Mouse (Mus musculus) layer of hippocampus, adult 11-12 months (tissue): ENCODE measurements around the gene Rnf166.
A peak's percentile ranks its signal among the peaks of the same experiment; 100 is the strongest.

Experiments used
- DNase-seq: peaks from one replicate; pipeline ENCODE4 v3.0.0; 2022; ENCODE audit warnings: low spot score

The Rnf166 gene

DNA sequence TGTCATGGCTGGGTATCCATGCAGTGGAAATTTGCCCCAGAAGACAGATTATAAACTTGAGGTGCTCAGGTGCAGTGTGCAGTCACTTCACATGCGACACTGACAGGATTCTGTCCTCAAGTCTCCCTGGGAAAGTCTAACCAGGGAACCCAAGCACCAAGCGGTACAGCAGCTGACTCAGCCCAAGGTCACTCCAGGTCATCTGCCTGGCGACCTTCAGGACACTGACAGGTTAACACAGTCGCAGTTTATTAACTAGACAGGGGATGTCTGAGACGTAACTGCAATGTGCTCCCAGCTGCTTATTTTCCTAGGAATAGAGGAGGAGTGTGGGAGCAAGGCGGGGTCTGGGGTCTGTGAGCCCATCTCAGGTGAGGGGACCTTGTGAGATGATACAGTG, 6.5 kb downstream of the Rnf166 start:
- DNase-seq = no peak

DNA sequence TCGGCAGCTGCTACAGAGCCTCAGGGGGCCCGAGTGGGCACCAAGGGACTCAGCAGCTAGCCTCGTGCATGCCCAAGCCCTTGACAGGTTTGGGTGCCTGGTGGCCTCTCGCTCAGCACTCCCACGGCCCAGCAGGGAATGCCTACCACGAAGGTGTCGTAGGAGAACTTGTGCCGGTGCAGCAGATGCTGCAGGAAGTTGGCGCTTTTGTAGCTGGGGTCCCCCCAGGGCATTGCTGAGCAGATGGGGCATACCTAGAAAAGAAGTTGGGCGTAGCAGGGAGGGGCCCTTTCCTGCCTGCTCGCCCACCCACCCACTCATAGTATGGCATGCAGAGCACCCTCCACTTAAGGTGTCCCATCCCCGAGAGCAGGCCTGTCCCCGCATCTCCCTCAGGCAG, 8.0 kb downstream of the Rnf166 start:
- DNase-seq = no peak

DNA sequence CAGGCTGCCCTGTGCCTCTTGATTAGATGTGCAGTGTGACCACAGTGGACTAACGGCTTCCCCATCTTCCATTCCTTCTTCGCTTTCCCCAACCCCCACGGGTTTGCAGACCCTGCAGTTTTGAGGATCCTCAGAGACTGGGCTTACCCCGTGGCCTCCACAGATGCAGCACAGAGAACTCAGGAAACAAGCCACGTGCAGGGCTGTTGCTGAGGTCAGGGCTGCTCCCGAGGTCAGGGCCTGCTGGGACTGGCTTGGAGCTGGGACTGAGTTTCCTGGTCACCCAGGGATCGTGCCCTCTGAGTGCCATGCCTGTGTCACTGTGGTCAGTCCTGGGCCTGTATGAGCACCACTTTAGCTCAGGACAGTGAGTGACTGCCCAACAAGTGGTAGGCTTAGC, 10.9 kb downstream of the Rnf166 start:
- no peak for DNase-seq

DNA sequence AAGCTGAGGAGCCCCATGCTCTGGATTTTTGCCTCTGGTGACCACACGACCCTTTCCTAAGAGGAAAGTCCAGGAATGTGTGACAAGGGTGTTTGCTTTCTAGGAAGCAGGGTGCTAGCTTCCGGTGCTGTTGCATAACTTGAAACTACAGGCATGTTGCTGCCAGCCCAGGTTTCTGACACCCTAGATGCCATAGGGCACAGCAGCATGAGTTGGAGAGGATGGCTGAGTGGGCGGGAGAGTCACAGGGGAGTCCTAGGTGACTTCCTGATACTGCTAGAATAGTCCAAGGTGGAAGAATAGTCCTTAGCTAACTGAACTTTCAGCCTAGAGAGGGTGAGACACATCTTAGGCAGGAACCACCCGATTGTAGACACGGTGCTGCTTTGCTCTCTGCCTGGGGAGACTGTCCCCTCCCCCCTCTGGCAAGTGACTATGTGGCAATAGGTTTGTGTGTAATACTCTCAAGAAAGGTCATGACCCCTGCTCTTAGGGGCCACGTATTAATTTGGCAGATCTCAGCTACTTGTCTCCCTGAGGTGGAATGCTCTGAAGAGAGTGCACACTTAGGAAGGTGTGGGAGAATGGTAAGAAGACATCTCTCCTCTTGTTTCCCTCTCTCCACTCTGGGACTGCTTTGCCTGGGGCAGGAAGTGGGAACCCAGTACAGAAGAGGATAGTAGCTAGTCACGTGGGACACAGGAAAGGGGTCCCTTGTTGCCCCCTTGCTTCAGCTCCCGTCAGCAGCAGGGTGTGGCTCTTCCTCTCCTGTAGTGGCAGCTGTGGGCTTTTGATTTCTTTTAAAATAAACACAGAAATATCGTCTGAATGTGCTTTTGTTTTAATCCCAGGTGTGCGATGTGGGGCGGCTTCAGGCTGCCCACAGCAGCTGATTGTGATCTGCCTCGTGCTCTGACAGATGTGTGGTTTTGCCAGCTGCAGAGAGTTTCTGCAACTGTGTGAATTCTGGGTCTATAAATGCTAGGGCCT, 11.9 kb downstream of the Rnf166 start:
- DNase-seq = no peak

DNA sequence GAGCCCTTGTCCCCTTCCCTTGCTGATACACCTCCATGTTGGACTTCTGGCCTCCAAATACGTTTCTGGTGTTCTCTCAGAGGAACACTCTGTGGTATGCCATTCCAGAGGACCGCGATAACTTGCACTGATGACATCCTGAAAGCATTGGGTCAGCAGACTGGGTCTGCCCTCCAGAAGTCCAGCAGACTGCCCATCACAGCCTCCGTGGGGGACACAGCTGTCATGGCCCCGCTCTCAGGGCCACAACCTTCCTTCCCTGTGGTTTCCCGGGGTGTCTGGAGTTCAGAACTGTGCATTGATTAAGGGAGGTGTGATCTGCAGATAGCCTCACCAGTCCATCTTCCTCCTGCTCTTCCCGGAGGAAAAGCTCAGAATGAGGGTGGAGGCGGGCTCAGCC, 13.4 kb downstream of the Rnf166 start:
- DNase-seq = no peak

DNA sequence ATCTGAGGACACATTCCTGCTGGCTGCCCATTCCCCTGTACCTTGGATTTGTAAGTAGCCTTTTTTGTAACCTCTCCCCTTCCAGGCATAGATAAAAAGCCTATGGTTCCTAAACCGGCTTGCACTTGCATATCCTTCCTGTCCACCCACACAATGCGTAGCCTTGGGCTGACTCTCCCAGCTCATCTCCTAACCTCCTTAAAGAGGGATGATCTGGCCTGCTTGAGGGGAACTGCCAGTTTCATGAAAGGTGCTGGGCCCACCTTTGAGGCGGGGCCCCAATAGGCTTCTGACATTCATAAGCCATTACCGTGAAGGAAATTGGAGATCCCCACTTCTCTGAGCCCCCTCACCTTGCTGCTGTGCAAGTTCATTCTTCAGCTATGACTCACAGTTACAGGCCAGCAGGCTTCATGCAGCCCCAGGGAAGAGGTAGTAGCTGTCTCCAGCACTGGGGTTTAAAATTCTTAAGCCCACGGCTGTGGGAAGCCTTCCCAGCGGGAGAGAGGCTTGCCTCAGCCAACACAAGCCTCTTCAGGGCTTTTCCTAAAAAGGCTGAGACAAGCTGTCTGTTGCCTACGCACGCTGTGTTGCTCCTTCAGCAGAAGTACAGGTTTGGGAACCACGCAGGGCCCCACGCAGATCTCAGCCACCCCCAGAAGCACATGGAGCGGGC, 14.3 kb downstream of the Rnf166 start:
- peak; percentile 44 for DNase-seq

DNA sequence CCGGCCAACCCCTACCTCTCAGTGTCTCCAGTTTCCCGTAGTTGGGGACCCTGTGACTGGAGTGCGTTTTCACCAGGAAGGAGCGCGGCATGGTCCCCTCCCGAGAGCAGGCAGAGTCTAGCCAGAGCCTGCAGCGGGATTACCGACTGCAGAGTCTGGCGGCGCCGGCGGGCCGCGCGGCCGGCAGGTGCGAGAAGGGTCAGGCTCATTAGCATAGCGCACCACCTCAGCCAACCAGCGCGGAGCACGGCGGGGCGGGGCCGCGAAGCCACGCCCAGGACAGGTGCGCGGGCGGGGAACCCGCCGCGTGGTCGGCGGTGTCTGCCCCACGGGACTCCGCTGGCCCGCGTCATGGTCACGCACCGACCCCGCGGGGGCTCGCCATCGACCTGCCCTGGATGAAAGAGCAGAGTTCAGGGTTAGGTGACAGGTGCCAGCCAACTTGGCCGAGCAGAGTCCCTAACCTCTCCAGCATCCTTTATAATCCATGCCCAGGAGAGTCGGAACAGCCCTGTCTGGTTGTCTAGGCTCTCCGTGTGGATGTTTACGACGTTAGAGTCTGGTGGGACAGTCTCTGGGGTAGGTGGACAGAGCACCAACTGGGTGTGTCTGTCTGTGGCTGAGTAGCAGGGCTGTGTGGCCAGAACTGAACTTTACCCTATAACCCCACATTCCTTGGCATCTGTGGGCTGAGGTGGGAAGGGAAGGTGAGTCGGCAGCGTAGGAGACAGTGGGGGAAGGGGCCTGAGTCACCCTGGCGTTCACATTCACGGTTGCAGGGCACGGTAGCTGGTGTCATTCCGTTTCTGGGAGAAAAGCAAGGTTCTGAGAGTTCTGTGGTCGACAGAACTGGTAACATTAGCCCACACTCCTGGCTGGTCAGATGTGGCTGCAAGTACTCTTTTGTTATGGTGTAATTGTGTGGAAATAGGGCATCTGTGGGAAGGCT, 15.1 kb downstream of the Rnf166 start, which contains the start of gene Snai3:
TSS of gene Snai3 (minus strand) at position 210 of the 949 bp plus-strand sequence.
- no peak for DNase-seq

DNA sequence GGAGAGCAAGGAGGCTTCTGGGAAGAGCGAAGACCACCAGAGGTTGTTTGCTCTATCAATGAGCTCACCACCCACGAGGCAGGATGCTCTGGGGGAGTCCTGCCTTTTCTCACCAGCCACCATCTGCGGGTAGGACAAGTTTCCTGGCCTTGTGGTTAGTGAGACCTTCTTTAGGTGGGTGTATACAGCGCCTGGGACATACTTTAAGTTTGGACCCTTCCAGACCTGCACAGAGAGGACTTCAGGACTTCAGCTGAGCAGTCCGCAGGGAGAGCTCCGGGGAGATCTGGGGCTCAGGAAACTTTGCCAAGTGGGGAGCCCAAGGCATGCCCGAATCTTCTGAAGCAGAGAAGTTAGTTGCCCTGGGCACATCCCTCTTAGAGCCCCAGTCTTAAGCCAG, 15.9 kb downstream of the Rnf166 start:
- DNase-seq = no peak

DNA sequence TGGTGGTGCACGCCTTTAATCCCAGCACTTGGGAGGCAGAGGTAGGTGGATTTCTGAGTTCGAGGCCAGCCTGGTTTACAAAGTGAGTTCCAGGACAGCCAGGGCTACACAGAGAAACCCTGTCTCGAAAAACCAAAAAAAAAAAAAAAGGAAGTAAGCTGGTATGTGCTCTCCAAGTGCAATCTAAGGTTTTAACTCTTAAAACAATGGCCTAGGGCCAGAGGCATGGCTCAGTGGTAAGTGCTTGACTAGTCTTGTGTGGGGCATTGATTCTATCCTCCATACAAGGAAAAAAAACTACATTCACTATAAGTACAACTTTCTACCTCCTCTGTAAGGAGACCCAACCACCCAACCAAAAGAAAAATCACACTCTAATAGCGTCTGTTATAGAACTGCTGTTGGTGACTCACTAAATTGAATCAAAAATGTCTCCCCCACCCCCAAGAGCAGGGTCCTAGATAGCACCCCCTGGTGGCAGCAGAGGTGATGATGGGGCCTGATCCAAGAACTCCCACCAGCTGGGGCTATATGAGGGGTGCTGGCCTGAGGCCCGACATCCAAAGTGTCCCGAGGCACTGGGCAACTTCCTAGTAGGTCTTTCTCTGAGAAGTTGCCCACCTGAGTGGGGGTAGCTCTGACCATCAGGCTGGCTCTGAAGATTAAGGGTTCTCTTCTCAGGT, 16.5 kb downstream of the Rnf166 start:
- DNase-seq = no peak

DNA sequence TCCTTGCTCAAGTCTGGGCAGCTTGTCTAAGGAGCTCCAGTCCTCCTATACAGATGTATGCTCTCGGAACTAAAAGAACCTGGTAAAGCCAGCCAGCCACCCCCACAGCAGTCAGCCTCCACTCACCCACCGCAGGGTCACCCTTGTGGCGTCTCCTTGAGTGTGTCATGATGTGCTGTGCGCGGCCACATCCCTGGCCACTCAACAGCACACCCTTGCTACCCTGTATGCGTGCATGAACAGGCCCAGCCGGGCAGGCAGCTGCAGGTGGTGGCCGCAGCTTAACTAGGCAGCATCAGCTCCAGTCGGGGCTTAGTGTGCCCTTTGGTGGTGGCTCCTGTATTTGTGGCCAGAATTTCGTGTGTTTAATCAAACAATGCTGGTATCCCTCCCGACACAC, 18.7 kb downstream of the Rnf166 start:
- no peak for DNase-seq

DNA sequence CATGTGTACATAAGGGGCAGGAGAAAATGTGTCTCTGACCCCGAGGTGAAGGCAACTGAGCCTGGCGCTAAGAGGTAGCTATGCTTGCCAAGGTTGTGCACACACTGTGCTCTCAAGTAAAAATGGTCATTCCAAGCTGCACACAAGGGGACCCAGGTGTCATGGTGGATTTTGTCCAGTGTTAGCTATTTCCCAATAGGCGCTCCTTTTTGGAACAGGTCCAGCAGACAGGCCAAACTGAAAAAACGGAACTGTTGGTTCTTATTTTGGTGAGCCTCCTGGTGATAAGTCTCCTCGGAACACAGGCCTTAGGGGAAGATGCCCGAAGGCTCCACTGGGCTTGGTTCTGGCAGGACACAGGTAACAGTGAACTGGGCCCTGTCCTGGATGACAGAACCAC, 21.5 kb downstream of the Rnf166 start:
- no peak for DNase-seq

DNA sequence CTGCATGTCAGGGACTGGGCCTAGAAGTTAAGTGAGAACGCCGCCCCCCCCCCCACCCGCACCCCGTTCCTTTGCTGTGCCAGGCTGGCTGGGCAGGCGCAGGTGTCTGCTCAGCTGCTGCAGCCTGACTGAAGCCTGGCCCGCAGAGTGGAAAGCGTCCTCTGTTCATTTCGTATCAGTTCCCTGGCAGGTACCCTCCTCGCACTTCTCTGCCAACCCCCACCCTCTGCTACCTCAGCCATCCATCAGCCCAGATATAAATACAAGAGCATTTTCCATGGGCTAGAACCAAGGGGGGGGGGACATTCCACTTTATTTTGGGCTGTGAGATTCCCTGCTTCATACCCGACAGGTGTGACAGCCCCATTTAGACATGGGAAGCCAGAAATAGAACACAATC, 23.7 kb downstream of the Rnf166 start:
- DNase-seq = no peak

DNA sequence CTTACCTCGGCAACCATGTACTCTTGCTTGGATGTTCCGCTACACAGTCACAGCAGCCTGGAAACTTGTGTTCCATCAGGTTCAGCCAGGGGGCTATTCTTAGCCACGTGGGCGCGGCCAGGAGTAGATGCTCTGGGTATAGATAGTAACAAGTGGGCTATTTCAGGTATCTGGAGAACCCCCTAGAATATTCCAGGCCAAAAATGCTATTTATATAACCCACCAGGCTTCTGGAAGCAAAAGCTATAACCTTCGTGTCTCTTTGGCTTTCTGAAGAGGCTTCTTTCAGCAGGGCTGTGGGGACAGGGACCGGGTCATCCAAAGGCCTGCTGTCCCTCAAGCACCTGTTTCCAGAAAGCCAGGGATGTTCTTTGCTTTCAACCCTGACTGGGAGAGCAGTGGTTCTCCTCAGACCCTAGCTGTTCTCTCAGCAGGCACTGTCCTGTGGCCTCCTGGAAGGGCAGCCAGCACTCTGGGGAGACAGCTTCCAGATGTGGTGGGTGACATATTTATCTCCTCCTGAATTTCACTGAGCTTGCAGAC, 24.6 kb downstream of the Rnf166 start:
- no peak for DNase-seq

DNA sequence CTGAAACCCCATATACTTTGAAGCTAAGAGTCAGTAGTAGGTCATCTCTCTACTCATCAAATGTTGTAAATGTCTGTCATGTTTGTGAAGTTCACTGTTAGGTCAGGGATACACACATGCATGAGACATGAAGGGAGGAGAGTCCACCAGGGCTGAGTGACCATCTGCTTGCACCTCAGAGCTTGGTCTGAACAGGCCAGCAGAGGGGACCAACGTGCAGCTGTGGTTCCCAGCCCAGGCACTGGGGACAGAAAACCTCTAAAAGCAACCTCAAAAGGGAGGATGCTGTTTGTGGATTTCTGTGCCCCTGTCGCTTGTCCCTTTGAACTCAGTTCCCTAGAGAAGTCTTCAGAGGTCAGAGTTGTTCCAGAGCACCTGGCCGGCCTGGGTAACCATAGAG, 30.7 kb downstream of the Rnf166 start:
- DNase-seq = no peak

DNA sequence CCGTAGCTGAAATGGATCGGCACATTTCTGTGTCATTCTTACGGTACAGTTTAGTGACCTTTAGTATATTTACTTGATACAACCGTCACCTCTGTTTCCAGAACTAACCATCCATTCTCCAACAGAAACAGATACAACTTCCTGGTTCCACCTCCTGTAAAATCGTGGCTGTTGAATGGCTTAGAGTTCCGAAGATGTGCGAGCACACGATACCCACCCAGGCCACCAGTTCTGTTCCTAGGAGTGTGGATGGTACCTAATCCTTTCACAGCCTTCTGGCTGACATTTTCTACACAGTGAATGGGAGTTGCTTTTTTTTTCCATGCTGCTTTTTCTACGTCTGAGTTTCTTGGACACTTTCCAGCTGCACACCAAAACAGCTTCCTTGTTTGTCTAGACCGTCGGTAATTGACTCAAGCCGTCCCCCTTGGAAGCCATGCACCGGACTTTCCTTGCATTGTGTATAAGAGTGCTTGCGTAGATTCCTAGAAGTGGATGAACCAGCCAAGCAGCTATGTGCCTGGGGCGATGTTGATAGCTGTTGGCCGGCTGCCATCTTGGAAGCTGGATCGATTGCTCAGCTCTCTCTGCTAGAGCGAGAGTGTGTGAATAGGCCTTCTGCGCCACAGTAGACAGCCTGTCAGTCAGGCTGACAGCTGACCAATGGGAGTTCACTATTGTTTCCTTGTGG, 31.7 kb downstream of the Rnf166 start:
- peak; percentile 90 for DNase-seq

DNA sequence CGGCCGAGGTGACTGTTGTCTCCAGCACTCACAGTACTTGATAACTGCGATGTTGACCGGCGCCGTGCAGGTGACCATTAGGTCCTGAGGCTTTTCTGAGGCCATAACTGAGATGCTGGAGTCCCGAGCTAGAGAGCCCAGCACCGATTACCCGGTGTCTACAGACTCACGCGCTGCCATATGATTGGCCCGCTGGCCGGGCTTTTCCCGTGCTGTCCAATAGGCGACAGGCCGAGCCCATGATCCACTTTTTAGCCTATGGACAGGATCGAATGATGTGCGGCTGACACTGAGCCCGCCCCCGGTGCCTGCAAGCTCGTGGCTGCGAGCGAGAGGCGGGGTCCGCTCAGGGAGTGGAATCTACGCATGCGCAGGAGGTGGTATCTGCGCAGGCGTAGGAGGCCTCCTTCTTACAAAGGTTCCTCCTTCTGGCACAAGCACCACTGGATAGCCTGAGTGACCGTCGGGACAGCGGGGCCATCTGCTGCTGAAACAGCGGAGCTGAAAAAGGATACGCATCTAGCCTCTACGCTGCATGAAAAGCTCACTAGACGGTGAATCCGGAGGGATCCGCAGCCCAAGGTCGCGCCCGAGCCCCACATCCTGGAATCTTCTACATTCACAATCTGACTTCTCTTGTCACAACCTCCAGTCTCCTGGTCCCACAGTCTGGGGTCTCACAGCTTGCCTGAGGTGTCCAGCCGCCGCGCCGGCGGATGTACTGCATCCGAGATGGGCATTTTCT, 32.4 kb downstream of the Rnf166 start, which contains the start of gene Mvd:
TSS of gene Mvd (minus strand) at position 161 of the 745 bp plus-strand sequence.
- peak; percentile 99 for DNase-seq

DNA sequence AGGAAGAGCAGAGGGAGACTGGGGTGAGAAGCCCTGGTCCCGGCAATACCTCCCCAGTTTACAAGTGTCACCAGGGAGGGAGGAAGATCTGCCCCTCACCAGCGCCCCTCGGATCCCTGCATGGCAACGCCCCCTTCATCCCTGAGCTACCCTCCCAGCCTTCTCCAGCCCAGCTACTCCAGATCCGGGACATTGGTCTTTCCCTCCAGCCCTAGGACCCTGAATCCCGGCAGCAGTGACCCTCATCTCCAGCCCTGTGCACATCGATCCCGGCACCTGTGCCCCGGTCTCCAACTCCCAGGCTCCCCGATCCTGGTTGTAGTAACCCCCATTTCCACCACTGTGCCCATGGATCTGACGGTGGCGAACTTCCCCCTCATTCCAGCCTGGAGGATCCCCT, 33.1 kb downstream of the Rnf166 start:
- DNase-seq = no peak

DNA sequence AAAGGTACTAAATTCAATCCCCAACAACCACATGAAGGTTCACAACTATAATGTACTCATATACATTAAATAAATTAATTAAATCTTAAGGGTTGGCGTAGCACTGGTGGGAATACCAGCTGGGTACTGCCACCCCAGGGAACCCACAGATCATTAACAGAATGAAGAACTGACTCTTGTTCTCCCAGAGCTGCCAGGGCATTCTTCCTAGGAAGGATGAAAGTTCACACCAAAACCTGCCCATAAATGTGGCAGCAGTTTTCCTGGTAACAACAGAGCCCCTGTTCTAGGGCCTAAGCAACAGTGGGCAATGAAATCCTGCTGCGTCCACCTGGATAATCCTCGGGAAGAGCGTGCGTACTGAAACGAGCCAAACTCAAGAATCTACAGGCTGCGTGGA, 33.5 kb downstream of the Rnf166 start:
- DNase-seq = no peak

DNA sequence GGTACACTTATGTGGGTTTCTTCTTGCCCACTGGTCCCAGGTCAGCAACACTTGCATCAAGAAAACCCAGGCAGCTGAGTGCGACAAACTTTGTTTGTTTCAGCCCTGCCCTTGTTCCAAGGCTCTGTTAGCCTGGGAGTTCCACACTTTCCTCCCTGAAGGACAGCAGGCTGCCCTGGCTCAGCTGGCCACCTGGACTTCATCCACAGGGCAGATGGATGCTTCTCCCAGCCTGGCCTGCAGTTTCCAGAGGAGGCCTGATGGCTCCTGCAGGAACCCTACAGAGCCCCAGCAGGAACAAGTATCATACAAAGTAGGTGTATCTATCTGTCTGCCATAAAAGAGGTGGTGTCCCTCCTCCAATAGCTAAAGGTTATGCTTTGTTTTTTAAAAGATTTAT, 34.5 kb downstream of the Rnf166 start:
- no peak for DNase-seq

DNA sequence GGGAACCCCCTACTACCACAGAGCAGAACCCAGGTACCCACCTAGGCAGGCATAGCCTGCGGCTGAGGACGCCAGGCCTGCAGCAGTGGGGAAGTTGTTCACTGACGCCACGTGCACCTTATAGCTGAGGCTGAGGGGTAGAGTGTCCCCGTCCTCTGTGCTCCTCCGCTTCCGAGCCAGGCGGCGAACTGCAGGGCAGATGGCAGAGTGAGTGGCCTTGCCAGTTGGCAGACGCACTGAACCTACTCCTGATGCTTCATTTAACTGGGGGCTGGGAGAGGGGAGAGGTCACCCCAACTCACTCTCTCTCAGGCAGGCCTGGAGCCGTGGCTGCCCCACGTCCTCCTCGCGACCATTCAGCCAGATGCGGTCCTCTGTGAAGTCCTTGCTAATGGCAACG, 36.5 kb downstream of the Rnf166 start:
- DNase-seq = no peak
